Mouse (Mus musculus) G1E-ER4 (cell line): ENCODE results near the gene Wipi1. TPM values are rescaled to one million over a fixed set of nuclear protein-coding genes. Genes with fewer than 3 reads are reported as not detected.

Experiments
- GATA1 ChIP-seq: IDR thresholded peaks from one replicate; pipeline ENCODE4 v1.8.0; 2012; ENCODE audit warnings: low read length, inconsistent platforms
- polyA plus RNA-seq: library from polyadenylated mRNA; stranded (reverse); fragments of >175 nt; gene quantifications from 2 replicates; pipeline ENCODE4 v1.2.3, GENCODE M21; 2012

The Wipi1 gene
- polyA plus RNA-seq, 1 experiment: 23.0 TPM

DNA sequence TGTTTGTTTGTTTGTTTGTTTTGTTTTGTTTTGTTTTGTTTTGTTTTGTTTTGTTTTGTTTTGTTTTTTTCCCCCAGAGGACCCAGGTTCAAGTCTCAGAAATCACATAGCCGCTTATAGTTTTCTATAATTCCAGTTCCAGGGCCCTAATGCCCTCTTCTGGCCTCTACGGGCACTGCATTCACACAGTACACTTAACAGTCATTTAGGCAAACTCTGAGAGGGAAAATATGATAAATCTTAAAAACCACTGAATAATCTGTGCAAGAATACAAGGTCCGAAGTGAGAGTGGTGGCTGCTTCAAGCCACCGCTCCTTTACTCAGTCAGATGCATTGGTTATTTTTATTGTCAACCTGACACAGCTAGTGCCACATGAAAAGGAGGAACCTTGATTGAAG lies 15.9 kb upstream of the Wipi1 start:
- no peak for TF ChIP-seq GATA1

DNA sequence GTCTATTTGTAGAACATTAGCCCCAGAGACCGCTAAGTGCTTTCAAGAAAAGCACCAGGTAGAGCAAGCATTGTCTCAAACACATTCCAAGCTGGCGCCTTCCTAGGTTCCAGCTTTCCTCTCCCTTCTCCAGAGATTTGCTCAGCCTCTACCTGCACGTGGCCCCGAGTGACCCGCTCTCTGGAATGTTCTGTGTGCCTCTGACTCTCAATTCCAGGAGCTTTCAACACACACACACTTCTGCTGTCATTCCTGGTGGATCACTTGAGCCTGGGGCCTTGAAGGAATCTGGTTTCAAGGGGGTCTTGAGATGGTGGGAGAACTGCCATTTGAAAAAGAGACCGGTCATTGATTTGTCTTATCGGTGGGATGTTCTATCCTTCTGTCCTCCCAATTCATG lies 11.5 kb upstream of the Wipi1 start:
- TF ChIP-seq GATA1: no peak

DNA sequence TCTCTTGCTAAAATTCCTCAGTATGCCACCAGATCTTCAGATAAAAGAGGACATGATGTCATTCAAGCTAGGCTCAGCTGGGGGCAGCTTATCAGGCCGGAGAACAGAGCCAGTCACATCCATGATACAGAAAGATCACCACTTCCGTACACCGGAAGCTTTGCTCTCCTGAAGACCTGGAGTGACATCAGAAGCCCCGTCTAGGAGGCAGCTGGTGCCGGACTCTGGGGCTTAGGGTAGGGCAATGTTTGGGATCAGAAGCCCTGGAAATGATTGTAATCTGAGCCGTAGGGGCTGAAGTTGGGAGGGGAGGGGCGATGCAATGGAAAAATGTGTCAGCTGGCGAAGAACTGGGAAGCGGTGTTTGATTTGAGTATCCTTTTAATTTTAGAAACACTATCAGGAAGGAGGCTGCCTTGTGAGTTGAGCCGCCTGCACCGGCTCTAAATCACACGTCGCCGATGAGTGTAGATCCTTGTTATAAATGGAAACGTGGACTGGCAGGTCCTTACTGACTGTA lies 10.8 kb upstream of the Wipi1 start:
- TF ChIP-seq GATA1: peak; percentile 66

DNA sequence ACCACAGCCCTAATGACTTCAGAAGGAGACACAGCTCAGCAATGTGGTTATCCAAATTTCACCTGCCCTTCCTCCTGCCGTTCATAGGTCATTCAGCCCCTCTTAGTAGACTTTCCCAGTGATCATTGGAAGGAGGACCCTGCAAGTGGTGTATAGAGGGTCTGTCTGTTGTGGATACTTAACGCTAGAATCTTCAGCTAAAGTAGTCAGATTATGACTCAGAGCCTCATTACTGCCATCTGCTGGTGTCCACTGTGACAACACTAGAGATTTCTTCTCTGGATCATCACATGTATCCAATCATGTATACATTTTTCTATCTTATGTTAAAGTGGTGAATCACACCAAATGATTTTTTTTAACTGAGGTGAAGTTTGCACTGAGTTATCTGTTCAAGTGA lies 9.4 kb upstream of the Wipi1 start:
- TF ChIP-seq GATA1: no peak

DNA sequence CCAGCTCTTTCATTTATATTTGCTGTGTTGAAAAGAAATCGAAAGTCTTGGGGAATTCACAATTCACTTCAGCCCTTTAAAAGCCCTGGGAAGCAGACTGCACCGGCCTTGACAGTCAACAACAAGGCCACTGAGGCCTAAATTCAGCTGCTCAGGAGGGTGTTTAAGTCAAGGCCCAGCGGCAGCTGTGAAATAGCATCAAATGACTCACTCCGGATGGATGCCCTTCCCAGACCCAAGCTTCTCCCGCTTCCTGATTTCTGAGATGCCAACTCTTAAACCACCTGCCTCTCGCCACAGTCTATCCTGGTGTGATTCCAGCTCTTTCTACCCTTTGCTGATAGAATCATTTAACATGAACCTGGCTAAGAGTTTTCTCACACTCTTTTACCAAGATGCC lies 8.6 kb upstream of the Wipi1 start:
- no peak for TF ChIP-seq GATA1

DNA sequence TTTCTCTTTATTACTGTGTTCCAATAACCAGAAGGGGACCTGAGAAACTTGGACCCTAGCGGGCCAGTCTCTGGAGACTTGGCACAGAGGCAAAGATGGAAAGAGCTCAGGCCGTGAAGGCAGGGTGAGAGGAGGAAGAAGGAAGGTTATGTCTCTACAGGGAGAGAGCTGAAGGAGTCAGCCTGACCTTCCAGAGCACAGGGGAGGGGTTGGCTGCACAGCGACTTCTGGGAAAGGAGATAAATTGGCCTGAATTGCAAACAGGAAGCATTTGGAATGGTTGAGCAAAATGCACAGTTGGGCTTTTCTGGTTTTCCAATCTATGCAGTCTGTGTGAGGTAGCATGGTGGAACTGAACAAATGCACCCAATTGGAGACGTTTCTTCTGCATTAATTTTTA lies 5.0 kb upstream of the Wipi1 start:
- no peak for TF ChIP-seq GATA1

DNA sequence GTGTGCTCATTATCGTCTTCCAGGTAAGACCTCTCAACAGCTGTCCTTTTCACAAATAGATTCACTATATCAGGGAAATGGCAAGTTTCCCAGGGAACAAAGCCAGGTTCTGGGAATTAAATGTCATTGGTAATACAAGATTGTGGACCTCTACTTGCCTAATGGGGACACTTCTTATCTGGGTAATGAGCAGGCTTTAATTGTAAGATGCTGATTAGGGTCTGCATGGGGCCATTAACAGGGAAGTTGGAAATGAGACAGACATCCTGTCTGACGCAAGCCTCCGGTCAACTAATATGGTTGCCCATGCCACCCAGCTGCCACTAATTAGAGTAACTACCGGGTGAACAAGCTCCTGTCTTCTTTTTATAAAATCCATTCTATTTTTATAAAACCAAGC lies 4.6 kb upstream of the Wipi1 start:
- TF ChIP-seq GATA1: no peak

DNA sequence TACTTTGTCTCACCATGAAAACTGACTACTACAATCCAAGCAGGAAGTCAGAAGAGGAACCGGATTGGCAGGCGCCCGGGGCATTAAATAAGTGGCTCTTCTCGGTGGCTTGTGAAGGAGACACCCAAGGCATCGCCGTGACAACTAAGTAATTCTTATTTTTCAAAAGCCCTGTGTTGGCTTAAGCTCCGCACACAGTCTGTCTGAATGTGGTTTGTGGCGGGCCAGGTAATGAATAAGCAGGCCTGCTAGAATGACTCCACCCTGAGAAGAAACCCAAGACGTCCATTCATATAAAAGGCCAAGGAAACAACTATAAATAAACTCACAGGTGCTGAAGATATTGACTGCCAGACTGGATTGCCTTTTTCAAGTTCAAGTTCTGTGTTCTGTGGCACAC lies 3.5 kb upstream of the Wipi1 start:
- no peak for TF ChIP-seq GATA1

DNA sequence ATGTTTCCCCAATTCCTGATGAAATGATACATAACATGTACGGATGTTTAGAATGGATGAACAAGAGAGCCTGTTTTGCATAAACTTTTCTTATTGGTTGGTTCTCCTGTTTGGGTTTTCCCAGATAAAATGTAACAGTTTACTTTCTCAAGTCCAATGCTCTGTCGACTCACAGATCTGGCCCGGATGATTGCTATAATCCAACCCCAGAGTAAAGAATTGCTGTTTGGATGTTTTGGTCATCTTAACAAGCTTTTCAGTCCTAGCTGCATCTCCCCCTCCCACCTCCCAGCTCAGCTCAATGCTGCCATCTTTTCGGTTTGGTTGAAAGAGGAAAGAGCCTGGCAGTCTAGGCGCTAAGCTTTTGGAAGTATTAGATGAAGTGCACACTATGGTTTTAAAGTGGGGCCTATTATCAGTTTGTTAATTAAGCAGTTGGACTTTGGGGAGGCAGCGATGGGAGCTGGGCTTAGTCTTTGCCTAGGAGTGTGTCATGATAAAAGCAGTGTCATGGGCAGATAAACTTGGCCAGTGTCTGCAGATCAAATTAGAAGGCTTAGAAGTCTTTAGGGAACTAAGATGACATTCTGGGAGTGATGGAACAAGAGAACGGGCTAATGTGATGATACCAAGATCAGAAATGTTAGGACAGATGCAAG lies 1.2 kb upstream of the Wipi1 start:
- no peak for TF ChIP-seq GATA1

DNA sequence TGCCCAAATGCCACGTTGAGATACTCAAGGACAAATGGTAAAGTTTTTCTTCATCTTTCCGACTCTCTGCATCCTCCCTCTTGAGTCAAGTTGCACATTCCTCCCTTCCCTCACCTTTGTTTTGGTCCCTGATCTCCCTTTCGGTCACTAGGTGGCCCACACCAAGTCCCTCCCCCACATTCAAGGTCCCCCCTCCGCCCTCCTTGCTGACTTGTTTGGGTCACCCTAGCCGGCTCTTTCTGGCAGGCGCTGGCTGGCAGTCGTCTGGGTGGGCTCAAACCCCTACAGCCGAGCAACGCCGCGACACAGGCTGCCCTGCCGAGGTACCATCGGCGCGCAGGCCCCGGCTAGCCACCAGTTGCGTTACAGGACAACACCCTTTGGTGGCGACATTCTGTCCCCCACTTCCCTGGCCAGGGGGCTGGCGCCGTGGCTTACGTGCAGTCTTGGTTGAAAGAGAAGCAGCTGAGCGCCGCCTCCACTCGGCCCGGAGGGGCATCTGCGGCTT lies 918 bp downstream of the Wipi1 start:
- TF ChIP-seq GATA1: no peak

DNA sequence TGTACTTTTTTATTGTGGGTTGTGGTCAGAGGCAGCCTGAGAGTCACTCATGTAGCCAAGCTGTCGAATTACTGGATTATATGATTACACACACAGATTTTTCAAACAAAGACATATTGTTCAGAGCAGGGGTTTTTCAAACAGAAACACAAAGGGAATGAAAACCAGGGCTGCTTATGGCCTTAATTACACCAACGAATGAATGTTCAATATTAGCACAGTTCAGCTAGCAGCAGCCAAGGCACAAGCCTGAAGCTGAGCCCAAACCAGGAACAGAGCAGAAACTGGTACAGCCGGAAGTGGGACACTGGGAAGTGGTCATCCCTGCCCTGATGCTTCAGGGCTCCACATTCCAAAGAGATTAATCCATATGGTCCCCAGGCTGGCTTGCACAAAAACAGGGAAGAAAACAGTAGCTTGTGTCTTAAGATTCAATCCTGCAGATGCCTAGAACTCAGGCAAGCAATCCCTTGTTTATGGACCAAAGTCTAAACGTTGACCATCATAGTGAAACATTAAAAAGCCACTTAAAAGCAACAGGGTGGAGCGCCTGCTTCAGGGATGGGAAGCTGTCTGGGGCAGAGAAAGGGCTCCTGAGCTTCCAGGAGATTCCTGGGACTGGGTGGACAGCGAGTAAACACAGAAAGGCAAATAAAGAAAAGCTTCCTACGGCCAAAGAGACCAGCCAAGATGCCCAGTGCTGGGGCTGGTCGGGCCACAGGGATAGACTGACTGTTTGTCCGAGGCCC lies 1.5 kb downstream of the Wipi1 start:
- TF ChIP-seq GATA1: no peak

DNA sequence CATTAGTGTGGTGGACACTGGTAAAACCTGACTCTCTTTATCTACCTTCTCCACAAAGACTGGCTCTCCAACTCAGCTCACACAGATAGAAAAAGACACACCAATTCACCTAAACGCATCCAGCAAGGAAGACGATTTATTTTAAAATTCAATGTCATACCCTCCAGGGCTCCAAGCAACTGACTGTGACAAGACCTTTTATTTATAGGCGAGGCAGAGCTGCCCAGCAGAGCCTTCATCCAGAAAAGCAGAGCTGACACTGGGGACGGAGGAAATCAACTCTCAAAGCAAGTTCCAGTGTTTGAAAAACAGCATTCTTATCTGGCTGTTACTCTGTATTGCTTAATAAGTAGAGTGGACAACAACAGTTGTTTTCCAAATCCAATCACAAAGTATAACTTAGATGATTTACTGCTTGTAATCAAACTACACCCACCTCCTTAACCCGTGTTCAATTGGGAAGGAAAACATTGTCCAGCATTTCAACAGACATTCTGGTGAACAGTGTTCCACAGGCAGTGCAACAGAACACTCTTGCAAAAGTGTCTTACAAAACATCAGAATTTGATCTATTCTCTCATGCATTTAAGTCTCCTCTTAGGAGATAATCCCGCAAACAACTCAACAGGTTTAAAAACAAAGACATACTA lies 2.7 kb downstream of the Wipi1 start:
- no peak for TF ChIP-seq GATA1

DNA sequence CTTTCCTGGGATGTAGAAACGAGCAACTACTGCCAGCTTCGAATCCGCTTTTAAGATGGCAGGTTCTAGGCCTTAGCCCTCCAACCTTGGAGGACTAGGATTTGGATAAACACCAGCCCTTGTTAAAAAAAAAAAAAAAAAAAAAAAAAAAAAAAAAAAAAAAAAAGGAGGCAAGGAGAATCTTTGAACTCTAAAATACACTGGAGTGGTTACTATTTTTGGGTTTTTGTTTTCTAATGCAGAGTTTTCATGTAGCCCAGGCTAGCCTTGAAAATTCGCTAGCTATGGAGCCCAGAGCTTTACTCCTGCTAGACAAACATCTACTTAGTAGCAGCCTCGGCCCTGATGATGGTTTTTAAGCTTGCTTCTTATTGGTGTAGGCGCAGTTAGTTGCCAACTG lies 4.2 kb downstream of the Wipi1 start:
- TF ChIP-seq GATA1: no peak

DNA sequence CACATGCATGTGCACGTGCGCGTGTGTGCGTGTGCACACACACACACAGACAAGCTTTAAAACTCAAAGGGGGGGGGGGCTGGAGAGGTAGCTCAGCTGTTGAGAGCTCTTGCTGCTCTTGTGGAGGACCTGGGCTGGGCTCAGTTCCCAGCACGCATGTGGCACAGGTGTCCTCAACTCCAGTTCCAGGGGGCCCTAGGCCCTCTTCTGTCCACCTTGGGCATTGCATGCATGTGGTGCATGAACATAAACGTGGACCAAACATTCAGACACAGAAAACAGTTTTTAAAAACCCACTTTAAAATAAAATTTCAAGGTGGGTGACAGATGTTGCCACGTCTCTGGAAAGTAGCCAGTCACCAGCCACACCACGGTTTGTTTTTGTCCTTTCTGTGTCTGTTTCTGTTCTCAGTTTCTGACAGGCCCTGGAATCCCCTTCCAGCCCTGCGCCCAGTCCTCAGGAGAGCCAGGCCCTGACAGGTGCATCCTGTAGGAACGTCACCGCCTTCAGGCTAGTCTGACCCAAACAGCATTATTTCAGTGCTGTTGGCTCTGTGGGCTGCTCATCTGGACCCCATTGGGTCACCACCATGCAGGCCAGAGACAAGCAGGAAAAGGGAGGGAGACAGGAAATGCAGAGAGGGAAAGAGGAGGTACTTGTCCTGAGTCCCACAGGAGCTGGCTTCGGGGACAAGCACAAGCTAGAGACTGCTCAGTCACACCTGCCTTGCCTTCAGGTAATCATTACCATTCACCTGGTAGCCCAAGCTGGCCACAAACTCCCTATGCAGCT lies 12.8 kb downstream of the Wipi1 start:
- TF ChIP-seq GATA1: no peak

DNA sequence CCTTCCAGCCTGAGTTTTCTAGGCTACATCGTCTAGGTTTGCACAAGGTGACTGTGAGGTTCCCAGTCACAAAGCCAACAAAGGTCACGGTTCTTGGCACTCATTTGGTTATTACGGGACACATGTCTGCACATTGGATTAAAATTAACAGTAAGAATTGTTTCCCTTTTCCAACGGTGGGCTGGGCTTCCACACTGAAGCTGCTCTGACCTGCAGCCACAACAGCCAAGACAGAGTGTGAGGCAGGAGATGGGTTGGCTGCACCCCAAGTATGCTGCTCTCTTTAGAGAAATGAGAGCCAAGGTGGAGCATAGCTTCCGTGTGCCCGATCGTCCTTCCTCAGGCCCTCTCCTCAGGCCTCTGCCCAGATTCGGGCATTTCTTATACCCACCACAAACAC lies 17.0 kb downstream of the Wipi1 start:
- TF ChIP-seq GATA1: no peak

DNA sequence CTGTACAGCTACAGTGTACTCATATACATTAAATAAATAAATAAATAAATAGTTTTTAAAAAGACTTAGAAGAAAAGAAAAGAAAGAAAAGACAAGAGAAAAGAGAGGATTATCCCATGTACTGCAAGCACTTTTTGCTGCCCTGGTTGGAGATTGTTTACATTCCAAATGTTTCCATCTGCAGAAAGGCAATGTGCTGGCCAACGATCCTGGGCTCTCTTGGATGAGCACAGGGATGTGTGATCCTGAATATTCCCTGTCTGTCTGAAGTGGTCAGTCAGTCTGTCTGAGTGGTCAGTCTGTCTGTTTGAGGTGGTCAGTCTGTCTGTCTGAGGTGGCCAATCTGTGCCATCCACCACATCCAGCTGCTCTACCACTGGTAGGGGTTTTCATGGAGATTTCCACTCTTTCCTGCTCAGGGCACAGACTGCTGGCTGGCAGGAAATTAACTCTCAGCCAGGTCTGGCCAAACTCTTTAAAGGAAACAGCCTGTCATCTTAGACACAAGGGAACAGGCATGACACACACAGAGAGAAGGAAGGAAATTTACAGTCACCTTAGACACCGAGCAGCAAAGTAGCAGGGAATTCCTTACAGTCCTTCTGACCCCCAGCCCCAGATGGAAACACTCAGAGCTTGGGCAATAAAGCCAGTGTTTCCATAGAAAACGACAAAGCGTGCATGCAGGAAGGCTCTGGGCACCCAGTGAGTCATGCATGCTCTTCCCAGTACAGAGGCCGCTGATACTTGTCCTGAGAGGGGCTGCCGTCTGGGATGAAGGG lies 18.4 kb downstream of the Wipi1 start:
- no peak for TF ChIP-seq GATA1
